Mouse (Mus musculus) kidney, embryonic 16.5 days (tissue): ENCODE measurements around the gene Tubb2b. TPM values are rescaled to one million over a fixed set of nuclear protein-coding genes. Genes with fewer than 3 reads are reported as not detected.
A peak's percentile ranks its signal among the peaks of the same experiment; 100 is the strongest.

Experiments used
- ATAC-seq: fragments of 200-750 bp; cut with Nextera tagmentation; 2 replicates; pipeline ENCODE4 v1.8.0; 2017; ENCODE audit warnings: moderate TSS enrichment; ENCODE audit not compliant: low FRiP score, low TSS enrichment
- H3K27ac ChIP-seq: fragments of 300-500 bp; sonication (generic); 2 replicates; pipeline ENCODE4 v1.5.1; 2014; ENCODE audit warnings: low read length
- H3K27me3 ChIP-seq: fragments of 300-500 bp; sonication (generic); 2 replicates; pipeline ENCODE4 v1.6.1; 2014; ENCODE audit warnings: low read length, control low read depth, mixed read lengths; ENCODE audit not compliant: insufficient read depth
- H3K36me3 ChIP-seq: fragments of 300-500 bp; sonication (generic); 2 replicates; pipeline ENCODE4 v1.6.1; 2014; ENCODE audit warnings: low read length, control low read depth, mixed read lengths; ENCODE audit not compliant: insufficient read depth
- H3K4me1 ChIP-seq: fragments of 300-500 bp; sonication (generic); 2 replicates; pipeline ENCODE4 v1.6.1; 2014; ENCODE audit warnings: low read length, control low read depth, mixed read lengths; ENCODE audit not compliant: insufficient read depth
- H3K4me2 ChIP-seq: fragments of 300-500 bp; sonication (generic); replicated peaks from 2 replicates; pipeline ENCODE4 v1.6.1; 2014; ENCODE audit warnings: low read depth, low read length
- H3K4me3 ChIP-seq: fragments of 300-500 bp; sonication (generic); 2 replicates; pipeline ENCODE4 v1.5.1; 2014; ENCODE audit warnings: mild to moderate bottlenecking, low read length
- H3K9ac ChIP-seq: fragments of 300-500 bp; sonication (generic); replicated peaks from 2 replicates; pipeline ENCODE4 v1.6.1; 2014; ENCODE audit warnings: low read length
- H3K9me3 ChIP-seq: fragments of 300-500 bp; sonication (generic); 2 replicates; pipeline ENCODE4 v1.6.1; 2016; ENCODE audit warnings: low read length, control low read depth
- WGBS: fragments of 180-500 bp; shearing (Covaris S2); extraction: QIAGEN DNeasy Blood & Tissue Kit; methylation state at CpG from one replicate; pipeline ENCODE4 v1.1.7; 2014; 5-methylcytosine and 5-hydroxymethylcytosine counted together
- polyA plus RNA-seq: library from polyadenylated mRNA; unstranded; fragments of >200 nt; fragmentation: Nextera tagmentation; extraction: Ambion mirVana; gene quantifications from 2 replicates; pipeline ENCODE4 v1.2.1, GENCODE M21; 2015

The Tubb2b gene
- polyA plus RNA-seq, 1 experiment from 2014 or later, result 40.4 TPM

GRCm38 (mm10) chr13:34143389-34143788, 13.1 kb upstream of the Tubb2b start:
- H3K27me3 ChIP-seq, result no peaks in the 10 kb centered on the region
- no peak overlapping the region for H3K4me3 ChIP-seq
- peaks cover 3% of the 10 kb centered on the region for H3K4me1 ChIP-seq
- no peaks in the 10 kb centered on the region for H3K9me3 ChIP-seq
- ATAC-seq, result no peak
- no peak overlapping the region for H3K9ac ChIP-seq
- H3K27ac ChIP-seq, result no peak overlapping the region
- WGBS, result 32% methylated on average over 5 of the region's 5 CpGs
- no peak overlapping the region for H3K4me2 ChIP-seq
- no peaks in the 10 kb centered on the region for H3K36me3 ChIP-seq

- Histone ChIP-seq H3K36me3 (no peaks in the 10 kb centered on the region), H3K27me3 (peaks cover 12% of the 10 kb centered on the region), H3K4me2 (no peak overlapping the region), H3K4me1 (peaks cover 13% of the 10 kb centered on the region), H3K4me3 (no peak overlapping the region), H3K27ac (no peak overlapping the region), H3K9ac (no peak overlapping the region), H3K9me3 (no peaks in the 10 kb centered on the region)
- no peak for ATAC-seq
- WGBS, result 71% methylated on average over 7 of the region's 7 CpGs
These were observed 6.3 kb upstream of the Tubb2b start for GRCm38 (mm10) chr13:34136605-34137004.

GRCm38 (mm10) chr13:34134276-34134675, 4.0 kb upstream of the Tubb2b start:
- no peak overlapping the region for H3K4me2 ChIP-seq
- no peaks in the 10 kb centered on the region for H3K9me3 ChIP-seq
- H3K36me3 ChIP-seq, result no peaks in the 10 kb centered on the region
- no peak overlapping the region for H3K4me3 ChIP-seq
- ATAC-seq, result no peak
- peaks cover 15% of the 10 kb centered on the region for H3K27me3 ChIP-seq
- no peak overlapping the region for H3K9ac ChIP-seq
- H3K27ac ChIP-seq, result no peak overlapping the region
- WGBS, result 74% methylated on average over 7 of the region's 7 CpGs
- peaks cover 26% of the 10 kb centered on the region for H3K4me1 ChIP-seq

- Histone ChIP-seq H3K36me3 (no peaks in the 10 kb centered on the region), H3K9me3 (no peaks in the 10 kb centered on the region), H3K27me3 (peaks cover 15% of the 10 kb centered on the region), H3K27ac (no peak overlapping the region), H3K4me3 (peak overlapping the region; percentile 18; the same call in 1 of the 2 replicates), H3K4me1 (peaks cover 33% of the 10 kb centered on the region), H3K4me2 (peak overlapping the region; percentile 43), H3K9ac (peak overlapping the region; percentile 65)
- ATAC-seq, result no peak
- WGBS, result 9% methylated on average over 15 of the region's 15 CpGs
These were observed 3.2 kb upstream of the Tubb2b start for GRCm38 (mm10) chr13:34133326-34134071.

GRCm38 (mm10) chr13:34132875-34133274, 2.6 kb upstream of the Tubb2b start:
- no peak overlapping the region; the same call in 1 of the 2 replicates for H3K9ac ChIP-seq
- H3K4me1 ChIP-seq, result peaks cover 33% of the 10 kb centered on the region
- WGBS, result 19% methylated on average over 6 of the region's 6 CpGs
- H3K9me3 ChIP-seq, result no peaks in the 10 kb centered on the region
- ATAC-seq, result no peak
- H3K27me3 ChIP-seq, result peaks cover 15% of the 10 kb centered on the region
- no peak overlapping the region; the same call in 1 of the 2 replicates for H3K4me3 ChIP-seq
- H3K4me2 ChIP-seq, result peak overlapping the region; percentile 92
- no peaks in the 10 kb centered on the region for H3K36me3 ChIP-seq
- H3K27ac ChIP-seq, result no peak overlapping the region

GRCm38 (mm10) chr13:34132299-34132698, 2.0 kb upstream of the Tubb2b start:
- no peaks in the 10 kb centered on the region for H3K36me3 ChIP-seq
- H3K9ac ChIP-seq, result peak overlapping the region; percentile 78
- H3K27me3 ChIP-seq, result peaks cover 15% of the 10 kb centered on the region
- no peaks in the 10 kb centered on the region for H3K9me3 ChIP-seq
- H3K4me1 ChIP-seq, result peaks cover 33% of the 10 kb centered on the region
- H3K4me3 ChIP-seq, result peak overlapping the region; percentile 26
- 3% methylated on average over 15 of the region's 15 CpGs for WGBS
- no peak overlapping the region for H3K27ac ChIP-seq
- peak overlapping the region; percentile 92 for H3K4me2 ChIP-seq
- no peak for ATAC-seq

GRCm38 (mm10) chr13:34131708-34132060, 1.4 kb upstream of the Tubb2b start:
- Histone ChIP-seq H3K9ac (peak overlapping the region; percentile 78), H3K4me1 (peaks cover 33% of the 10 kb centered on the region), H3K4me2 (peak overlapping the region; percentile 92), H3K4me3 (peak overlapping the region; percentile 76), H3K36me3 (no peaks in the 10 kb centered on the region), H3K9me3 (no peaks in the 10 kb centered on the region), H3K27me3 (peaks cover 15% of the 10 kb centered on the region), H3K27ac (peak overlapping the region; percentile 64)
- ATAC-seq, result 0 out of 2 replicates have a peak, but pooled peaks have one; percentile 12
- 3% methylated on average over 10 of the region's 10 CpGs for WGBS

- H3K4me1 ChIP-seq, result peaks cover 36% of the 10 kb centered on the region
- 0% methylated on average over 24 of the region's 24 CpGs for WGBS
- H3K27ac ChIP-seq, result peak overlapping the region; percentile 64
- peak overlapping the region; percentile 78 for H3K9ac ChIP-seq
- no peaks in the 10 kb centered on the region for H3K36me3 ChIP-seq
- H3K27me3 ChIP-seq, result peaks cover 15% of the 10 kb centered on the region
- peak; percentile 54 for ATAC-seq
- no peaks in the 10 kb centered on the region for H3K9me3 ChIP-seq
- H3K4me3 ChIP-seq, result peak overlapping the region; percentile 76
- peak overlapping the region; percentile 92 for H3K4me2 ChIP-seq
These were observed 893 bp upstream of the Tubb2b start for GRCm38 (mm10) chr13:34131011-34131707.

- peak overlapping the region; percentile 64 for H3K27ac ChIP-seq
- ATAC-seq, result peak; percentile 39
These were observed 611 bp downstream of the Tubb2b start for GRCm38 (mm10) chr13:34129485-34130225.

More at GRCm38 (mm10) chr13:34129485-34130225, 611 bp downstream of the Tubb2b start:
- peak overlapping the region; percentile 76 for H3K4me3 ChIP-seq
- H3K9me3 ChIP-seq, result no peaks in the 10 kb centered on the region
- peaks cover 45% of the 10 kb centered on the region for H3K4me1 ChIP-seq
- peaks cover 15% of the 10 kb centered on the region for H3K27me3 ChIP-seq
- H3K36me3 ChIP-seq, result no peaks in the 10 kb centered on the region
- peak overlapping the region; percentile 78 for H3K9ac ChIP-seq
- under 1% methylated on average over 30 of the region's 31 CpGs for WGBS
- H3K4me2 ChIP-seq, result peak overlapping the region; percentile 92
